Mouse (Mus musculus) liver, embryonic 13.5 days (tissue): Measurements from ENCODE around the gene Slc35b1. TPM values are rescaled to one million over a fixed set of nuclear protein-coding genes. Genes with fewer than 3 reads are reported as not detected.
A peak's percentile ranks its signal among the peaks of the same experiment; 100 is the strongest.

Experiments used
- ATAC-seq: fragments of 200-750 bp; cut with Nextera tagmentation; 2 replicates; pipeline ENCODE4 v1.8.0; 2017; ENCODE audit warnings: low read depth, mild to moderate bottlenecking, moderate number of reproducible peaks, moderate library complexity
- DNase-seq: peaks from one replicate; pipeline ENCODE4 v3.0.0; 2022
- H3K27ac ChIP-seq: fragments of 300-500 bp; sonication (generic); 2 replicates; pipeline ENCODE4 v1.5.1; 2015; ENCODE audit warnings: moderate library complexity, mild to moderate bottlenecking, inconsistent platforms
- H3K27me3 ChIP-seq: fragments of 300-500 bp; sonication (generic); 2 replicates; pipeline ENCODE4 v1.6.1; 2015; ENCODE audit warnings: mild to moderate bottlenecking, inconsistent platforms
- H3K36me3 ChIP-seq: fragments of 300-500 bp; sonication (generic); 2 replicates; pipeline ENCODE4 v1.6.1; 2015; ENCODE audit warnings: mild to moderate bottlenecking, inconsistent platforms
- H3K4me1 ChIP-seq: fragments of 300-500 bp; sonication (generic); replicated peaks from 2 replicates; pipeline ENCODE4 v1.6.1; 2015; ENCODE audit warnings: inconsistent platforms
- H3K4me2 ChIP-seq: fragments of 300-500 bp; sonication (generic); 2 replicates; pipeline ENCODE4 v1.6.1; 2015; ENCODE audit warnings: inconsistent platforms, mild to moderate bottlenecking, moderate library complexity
- H3K4me3 ChIP-seq: fragments of 300-500 bp; sonication (generic); replicated peaks from 2 replicates; pipeline ENCODE4 v1.5.1; 2015; ENCODE audit warnings: mild to moderate bottlenecking, inconsistent platforms
- H3K9ac ChIP-seq: fragments of 300-500 bp; sonication (generic); 2 replicates; pipeline ENCODE4 v1.6.1; 2015; ENCODE audit warnings: mild to moderate bottlenecking, inconsistent platforms
- H3K9me3 ChIP-seq: fragments of 300-500 bp; sonication (generic); replicated peaks from 2 replicates; pipeline ENCODE4 v1.6.1; 2016; ENCODE audit warnings: inconsistent platforms
- WGBS: fragments of 180-500 bp; shearing (Covaris S2); methylation state at CpG from one replicate; pipeline ENCODE4 v1.1.7; 2015; ENCODE audit not compliant: insufficient replicate concordance; 5-methylcytosine and 5-hydroxymethylcytosine counted together
- polyA plus RNA-seq: library from polyadenylated mRNA; unstranded; fragments of >200 nt; fragmentation: Nextera tagmentation; extraction: Ambion mirVana; gene quantifications from 2 replicates; pipeline ENCODE4 v1.2.1, GENCODE M21; 2015

Gene Slc35b1
- polyA plus RNA-seq, 1 experiment from 2014 or later, result 54.7 TPM

DNA sequence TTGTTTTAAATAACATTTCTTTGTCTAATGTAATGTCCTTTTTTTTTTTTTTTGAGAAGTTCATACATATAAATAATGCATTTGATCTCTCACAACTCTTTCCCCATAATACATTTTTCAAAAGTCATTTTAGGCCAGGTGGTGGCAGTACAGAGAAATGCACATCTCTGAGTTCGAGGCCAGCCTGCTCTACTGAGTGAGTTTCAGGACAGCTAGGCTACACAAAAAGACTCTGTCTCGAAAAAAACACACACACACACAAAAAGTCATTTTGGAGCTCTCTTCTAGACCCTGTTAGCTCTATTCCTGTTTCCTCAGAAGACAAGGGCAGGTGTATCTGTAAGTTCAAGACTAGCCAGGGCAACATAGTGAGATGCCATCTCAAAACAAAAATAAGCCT lies 31.8 kb upstream of the Slc35b1 start:
- H3K9me3 ChIP-seq, result no peaks in the 10 kb centered on the region
- no peaks in the 10 kb centered on the region for H3K27me3 ChIP-seq
- H3K4me1 ChIP-seq, result peaks cover 96% of the 10 kb centered on the region
- no peak for ATAC-seq
- H3K4me2 ChIP-seq, result peak overlapping the region; percentile 10
- peak overlapping the region; percentile 100 for H3K27ac ChIP-seq
- peaks cover 91% of the 10 kb centered on the region for H3K36me3 ChIP-seq
- H3K9ac ChIP-seq, result peak overlapping the region; percentile 44; the same call in 1 of the 2 replicates
- no peak for DNase-seq
- WGBS, result 61% methylated on average over 2 of the region's 2 CpGs
- H3K4me3 ChIP-seq, result 0 out of 2 replicates have a peak overlapping the region, but pooled peaks have one; percentile 5

DNA sequence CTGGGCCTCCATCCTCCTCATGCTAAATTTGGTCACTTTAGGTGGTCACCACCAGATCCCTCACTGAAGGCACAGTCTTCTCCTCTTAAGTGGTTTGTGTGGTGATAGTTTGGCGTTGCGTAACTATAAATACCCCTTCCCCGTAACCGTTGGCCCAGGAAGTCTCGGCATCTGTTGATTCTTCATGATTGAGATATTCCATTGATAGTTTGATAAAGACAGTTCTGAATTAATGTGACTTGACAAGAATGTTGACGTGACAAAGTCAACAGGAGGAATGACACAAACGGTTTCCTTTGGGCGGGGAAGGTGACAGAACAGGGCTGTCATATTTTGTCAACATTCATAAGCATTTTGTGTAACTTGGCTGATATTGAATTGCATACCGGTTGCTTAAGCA lies 31.3 kb upstream of the Slc35b1 start:
- peaks cover 91% of the 10 kb centered on the region for H3K36me3 ChIP-seq

DNA sequence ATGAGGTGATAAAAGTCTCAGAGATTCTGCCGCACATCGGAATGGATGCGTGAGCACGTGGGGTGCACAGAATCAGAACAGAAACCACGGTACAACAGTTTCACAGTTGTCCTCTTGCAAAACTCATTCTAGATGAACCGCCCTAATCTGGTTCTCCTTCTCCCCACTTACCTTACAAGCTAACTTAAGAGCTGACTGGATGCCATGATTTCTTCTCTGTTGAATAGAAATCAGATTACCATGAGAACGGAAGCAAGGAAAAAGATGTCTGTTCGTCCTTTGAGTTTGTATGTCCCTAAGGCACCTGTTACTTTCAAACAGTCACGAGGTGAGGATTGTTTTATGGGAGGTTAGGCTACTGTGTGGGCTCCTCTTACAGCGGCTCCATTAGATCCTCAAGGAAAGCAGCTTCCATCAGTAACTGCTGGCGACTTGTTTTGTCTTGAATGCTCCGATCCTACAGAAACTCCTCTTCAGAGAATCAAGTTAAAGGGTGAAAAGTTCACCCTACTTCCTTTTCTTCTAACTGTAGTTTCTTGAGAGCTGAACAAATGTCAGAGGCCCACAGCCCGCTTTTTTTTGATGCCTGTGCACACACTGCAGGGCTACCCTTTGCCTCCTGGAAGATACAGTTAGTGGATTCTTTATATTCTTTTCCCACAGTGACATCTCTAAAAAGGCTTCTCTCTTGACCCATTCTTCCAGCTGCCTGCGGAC lies 30.1 kb upstream of the Slc35b1 start:
- no peaks in the 10 kb centered on the region for H3K9me3 ChIP-seq
- H3K4me1 ChIP-seq, result peaks cover 97% of the 10 kb centered on the region
- H3K4me3 ChIP-seq, result peak overlapping the region; percentile 48; the same call in 1 of the 2 replicates
- ATAC-seq (no peak), DNase-seq (no peak)
- peak overlapping the region; percentile 77 for H3K9ac ChIP-seq
- WGBS, result 69% methylated on average over 14 of the region's 14 CpGs
- H3K36me3 ChIP-seq, result peaks cover 91% of the 10 kb centered on the region
- H3K27ac ChIP-seq, result peak overlapping the region; percentile 100
- peak overlapping the region; percentile 74 for H3K4me2 ChIP-seq
- H3K27me3 ChIP-seq, result no peaks in the 10 kb centered on the region

More for the DNA sequence above, 31.3 kb upstream of the Slc35b1 start:
- Histone ChIP-seq H3K9ac (peak overlapping the region; percentile 44; the same call in 1 of the 2 replicates), H3K4me2 (peak overlapping the region; percentile 10), H3K4me1 (peaks cover 98% of the 10 kb centered on the region), H3K9me3 (no peaks in the 10 kb centered on the region), H3K27me3 (no peaks in the 10 kb centered on the region), H3K27ac (peak overlapping the region; percentile 100), H3K4me3 (0 out of 2 replicates have a peak overlapping the region, but pooled peaks have one; percentile 5)
- 46% methylated on average over 9 of the region's 9 CpGs for WGBS
- no peak for DNase-seq
- ATAC-seq, result no peak

DNA sequence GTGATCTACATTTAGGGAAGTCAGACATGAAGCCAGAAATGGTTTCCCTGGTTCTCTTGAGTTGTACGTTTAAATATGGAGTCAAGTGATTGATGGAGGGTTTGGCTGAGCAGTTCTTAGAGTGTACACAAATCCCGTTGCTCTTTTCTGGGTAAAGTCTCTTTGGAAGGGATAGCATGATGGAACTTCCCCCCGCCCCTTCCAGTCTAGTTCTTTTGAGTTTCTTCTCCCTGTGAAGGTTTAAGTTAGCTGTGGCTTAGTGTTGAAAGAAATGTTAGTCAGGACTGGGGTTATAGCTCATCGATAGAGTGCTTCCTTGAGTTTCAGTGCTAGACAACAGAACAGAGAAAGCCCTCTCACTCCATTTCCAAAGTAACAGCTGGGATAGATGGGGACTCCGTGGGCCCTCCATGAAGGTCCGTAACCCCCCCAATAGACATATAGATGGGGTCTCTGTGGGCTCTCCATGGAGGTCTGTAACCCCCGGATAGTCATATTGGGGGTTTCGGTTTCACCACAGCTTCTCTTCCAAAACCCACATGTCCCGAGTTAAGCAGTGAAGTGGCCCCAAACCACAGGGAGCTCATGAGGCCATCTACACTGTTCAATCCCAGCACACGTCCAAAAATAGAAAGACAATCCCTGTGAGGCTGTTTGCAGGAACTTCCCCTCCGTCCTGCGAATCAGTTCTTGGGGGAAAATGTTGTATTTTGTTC lies 29.4 kb upstream of the Slc35b1 start:
- DNase-seq, result no peak
- no peaks in the 10 kb centered on the region for H3K27me3 ChIP-seq
- ATAC-seq, result no peak
- peak overlapping the region; percentile 100 for H3K27ac ChIP-seq
- peak overlapping the region; percentile 48 for H3K4me3 ChIP-seq
- peak overlapping the region; percentile 77 for H3K9ac ChIP-seq
- 62% methylated on average over 12 of the region's 12 CpGs for WGBS
- H3K9me3 ChIP-seq, result no peaks in the 10 kb centered on the region
- peaks cover 91% of the 10 kb centered on the region for H3K36me3 ChIP-seq
- peak overlapping the region; percentile 74 for H3K4me2 ChIP-seq
- peaks cover 93% of the 10 kb centered on the region for H3K4me1 ChIP-seq

DNA sequence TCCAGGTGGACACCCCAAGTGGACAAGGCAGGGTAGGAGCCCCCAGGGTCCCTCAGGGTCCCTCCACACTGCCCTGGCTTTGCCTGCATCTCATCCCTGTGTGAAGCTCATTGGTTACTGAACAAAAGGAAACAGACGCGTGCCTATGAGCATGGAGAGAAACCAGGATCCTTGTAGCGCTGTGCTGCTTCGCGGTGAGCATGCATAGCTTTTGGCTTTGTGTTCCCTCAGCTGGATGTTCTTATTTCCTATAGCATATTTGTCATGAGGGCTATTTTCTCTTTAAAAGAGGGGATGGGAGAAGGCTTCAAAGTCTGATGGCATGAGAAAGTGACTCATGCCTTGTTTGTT lies 28.9 kb upstream of the Slc35b1 start:
- peak overlapping the region; percentile 77 for H3K9ac ChIP-seq
- WGBS, result 89% methylated on average over 5 of the region's 5 CpGs
- ATAC-seq, result no peak
- peaks cover 91% of the 10 kb centered on the region for H3K36me3 ChIP-seq
- H3K9me3 ChIP-seq, result no peaks in the 10 kb centered on the region
- peak overlapping the region; percentile 100 for H3K27ac ChIP-seq
- H3K4me3 ChIP-seq, result peak overlapping the region; percentile 48
- DNase-seq, result no peak
- peaks cover 90% of the 10 kb centered on the region for H3K4me1 ChIP-seq
- peak overlapping the region; percentile 74 for H3K4me2 ChIP-seq
- H3K27me3 ChIP-seq, result no peaks in the 10 kb centered on the region

DNA sequence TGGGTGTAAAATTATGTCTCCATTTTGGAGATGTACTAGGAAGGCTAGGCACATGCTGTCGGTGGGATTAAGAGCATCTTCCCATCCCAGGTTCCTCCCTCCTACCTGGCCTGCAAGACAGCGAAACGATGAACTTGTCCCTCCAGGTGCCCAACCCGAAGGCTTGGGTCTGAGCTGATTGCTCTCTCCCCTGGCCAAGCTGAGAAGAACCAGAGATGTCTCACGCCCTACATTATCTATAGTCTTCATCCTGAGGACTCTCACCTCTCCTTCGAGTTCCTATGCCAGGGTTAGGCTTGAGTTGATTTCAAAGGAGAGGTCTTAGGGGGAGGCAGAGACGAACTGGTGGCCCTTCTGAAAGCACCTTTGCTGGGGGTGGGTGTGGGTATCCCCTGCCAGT lies 28.5 kb upstream of the Slc35b1 start:
- H3K9ac ChIP-seq, result peak overlapping the region; percentile 77
- H3K27me3 ChIP-seq, result no peaks in the 10 kb centered on the region
- DNase-seq (no peak), ATAC-seq (peak; percentile 30)
- H3K36me3 ChIP-seq, result peaks cover 91% of the 10 kb centered on the region
- H3K4me2 ChIP-seq, result peak overlapping the region; percentile 74
- H3K4me3 ChIP-seq, result peak overlapping the region; percentile 48
- H3K27ac ChIP-seq, result peak overlapping the region; percentile 100
- no peaks in the 10 kb centered on the region for H3K9me3 ChIP-seq
- H3K4me1 ChIP-seq, result peaks cover 86% of the 10 kb centered on the region
- WGBS, result 44% methylated on average over 7 of the region's 7 CpGs

DNA sequence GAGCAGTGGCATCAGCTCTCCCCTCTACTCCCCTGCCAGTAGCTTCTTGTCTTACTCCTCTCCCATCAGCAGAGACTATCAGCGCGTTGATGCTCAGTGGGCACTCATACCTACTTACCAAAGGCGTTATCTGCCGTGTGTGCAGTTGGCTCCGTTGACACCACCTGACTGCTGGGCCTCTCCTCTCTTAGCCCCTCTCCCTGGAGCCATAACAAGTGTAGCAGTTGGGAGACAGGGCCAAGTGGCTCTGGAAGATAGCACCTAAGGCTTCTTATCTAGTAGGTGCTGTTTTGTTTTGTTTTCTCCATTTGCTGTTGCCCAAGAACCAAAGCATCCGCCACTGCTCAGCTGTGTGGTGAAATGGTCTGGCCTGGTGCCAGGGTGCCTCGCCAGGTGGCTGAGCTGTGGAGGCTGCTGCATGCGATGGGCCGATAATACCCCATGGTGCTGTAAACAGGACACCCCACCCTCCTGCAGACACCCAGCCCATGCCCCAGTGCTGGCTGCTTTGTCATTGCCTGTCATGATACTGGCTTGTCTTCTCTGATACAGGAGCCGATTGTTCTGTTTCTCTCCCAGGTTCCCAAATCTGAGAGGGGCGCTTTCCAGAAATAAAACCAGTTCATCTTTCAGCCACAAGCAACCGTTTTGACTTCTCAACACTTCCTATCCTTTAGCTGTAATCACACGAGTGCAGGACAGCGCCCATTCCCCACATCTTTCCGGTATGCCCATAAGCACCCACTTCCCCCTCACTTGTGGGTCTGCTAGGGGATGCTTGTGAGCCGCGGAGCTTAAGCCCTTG lies 27.8 kb upstream of the Slc35b1 start:
- Histone ChIP-seq H3K4me1 (peaks cover 80% of the 10 kb centered on the region), H3K9ac (peak overlapping the region; percentile 77), H3K4me2 (peak overlapping the region; percentile 74), H3K9me3 (no peaks in the 10 kb centered on the region), H3K27me3 (no peaks in the 10 kb centered on the region), H3K4me3 (peak overlapping the region; percentile 48), H3K36me3 (peaks cover 90% of the 10 kb centered on the region), H3K27ac (peak overlapping the region; percentile 100)
- ATAC-seq, result peak; percentile 96
- peak; percentile 96 for DNase-seq
- WGBS, result 20% methylated on average over 17 of the region's 17 CpGs

DNA sequence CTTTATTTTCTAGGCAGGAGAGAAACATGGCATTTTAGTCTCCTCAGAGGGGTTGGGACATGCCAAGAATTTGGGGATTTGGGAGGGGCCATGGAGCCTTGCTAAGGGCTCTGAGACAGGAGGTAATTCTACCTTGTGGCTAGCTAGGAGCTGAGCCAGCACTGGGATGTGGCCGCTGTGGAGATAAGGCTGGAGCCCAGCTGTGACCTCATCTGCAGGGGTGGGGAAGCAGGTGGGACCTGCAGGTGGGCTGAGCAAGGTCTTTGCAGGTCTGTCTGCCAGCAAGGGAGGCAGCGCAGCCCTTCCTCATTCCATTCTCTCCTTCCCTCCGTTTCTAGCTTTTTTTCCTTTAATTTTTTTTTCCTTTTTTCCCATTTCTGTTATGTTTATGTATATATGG lies 26.2 kb upstream of the Slc35b1 start:
- DNase-seq (no peak), ATAC-seq (no peak)
- H3K27ac ChIP-seq, result peak overlapping the region; percentile 100
- H3K9me3 ChIP-seq, result no peaks in the 10 kb centered on the region
- no peak overlapping the region for H3K4me3 ChIP-seq
- H3K9ac ChIP-seq, result peak overlapping the region; percentile 77
- no peaks in the 10 kb centered on the region for H3K27me3 ChIP-seq
- peaks cover 86% of the 10 kb centered on the region for H3K36me3 ChIP-seq
- WGBS, result 64% methylated on average over 3 of the region's 3 CpGs
- peaks cover 64% of the 10 kb centered on the region for H3K4me1 ChIP-seq
- peak overlapping the region; percentile 74; the same call in 1 of the 2 replicates for H3K4me2 ChIP-seq

DNA sequence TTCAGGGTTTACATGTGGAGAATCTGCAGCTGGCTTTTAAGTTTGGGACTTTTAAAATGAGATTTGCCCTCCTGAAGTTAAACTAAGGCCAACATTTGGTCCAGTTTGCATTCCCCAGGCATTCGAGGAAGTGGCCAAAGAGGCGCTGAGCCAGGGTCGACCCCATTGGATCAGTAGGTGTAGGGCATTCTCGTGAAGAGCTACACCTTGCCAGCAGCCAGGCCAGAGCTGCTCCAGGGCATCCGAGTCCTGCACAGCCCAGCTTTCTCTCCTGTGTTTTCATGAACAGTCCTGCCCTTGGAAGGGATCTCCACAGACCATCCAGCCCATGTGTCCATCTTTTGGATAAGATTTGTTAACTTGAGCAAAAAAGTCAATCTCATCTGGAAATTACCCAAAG lies 20.1 kb upstream of the Slc35b1 start:
- H3K4me3 ChIP-seq, result no peak overlapping the region
- H3K27me3 ChIP-seq, result no peaks in the 10 kb centered on the region
- no peak for DNase-seq
- no peak overlapping the region for H3K27ac ChIP-seq
- peaks cover 53% of the 10 kb centered on the region for H3K4me1 ChIP-seq
- no peak for ATAC-seq
- peaks cover 94% of the 10 kb centered on the region for H3K36me3 ChIP-seq
- WGBS, result 82% methylated on average over 5 of the region's 5 CpGs
- H3K4me2 ChIP-seq, result no peak overlapping the region
- H3K9ac ChIP-seq, result no peak overlapping the region
- no peaks in the 10 kb centered on the region for H3K9me3 ChIP-seq

DNA sequence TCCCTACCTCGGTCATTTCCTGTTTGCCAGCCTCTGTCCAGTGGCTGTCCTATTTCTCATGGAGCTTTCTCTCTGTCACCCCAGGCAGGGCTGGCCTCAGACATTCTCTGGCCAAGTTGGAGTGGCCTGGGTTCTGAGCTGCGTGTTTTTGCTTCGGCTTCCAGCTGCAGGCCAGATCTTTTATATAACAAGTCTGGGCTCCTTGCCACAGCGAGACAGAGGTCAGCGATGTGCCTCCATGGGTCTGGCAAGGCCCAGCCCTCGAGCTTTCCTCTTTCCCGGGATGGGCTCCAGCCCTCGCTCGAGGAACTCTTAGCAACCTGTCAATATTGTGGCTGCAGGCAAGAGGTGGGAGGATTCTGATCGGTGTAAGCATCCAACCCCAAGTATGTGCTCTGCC lies 18.9 kb upstream of the Slc35b1 start:
- Histone ChIP-seq H3K27ac (no peak overlapping the region), H3K9ac (no peak overlapping the region), H3K27me3 (no peaks in the 10 kb centered on the region), H3K9me3 (no peaks in the 10 kb centered on the region), H3K36me3 (peaks cover 94% of the 10 kb centered on the region), H3K4me2 (no peak overlapping the region), H3K4me1 (peaks cover 52% of the 10 kb centered on the region), H3K4me3 (no peak overlapping the region)
- DNase-seq (no peak), ATAC-seq (no peak)
- WGBS, result 82% methylated on average over 10 of the region's 10 CpGs
